Mouse (Mus musculus) inflammation-experienced regulatory T-cells, adult 6 months (primary cell): ENCODE data around the gene Comp. TPM values are rescaled to one million over a fixed set of nuclear protein-coding genes. Genes with fewer than 3 reads are reported as not detected.

ENCODE experiments used
- polyA plus RNA-seq, 3 experiments: library from polyadenylated mRNA; unstranded; fragments of 100-300 nt; shearing (Covaris generic); gene quantifications; one replicate each; pipeline ENCODE4 v1.2.1; 2017

Gene Comp
- polyA plus RNA-seq, 3 experiments from 2014 or later = 0.24 to 0.40 TPM; not detected in 1

Other genes with a start within 250 kb of the Comp start
- 10 to 100 TPM; 37.8 to 49.3 (median 40.1) TPM for gene Nr2c2ap, start 242.2 kb upstream of the Comp start, polyA plus RNA-seq
- gene Rfxank, start 234.4 kb upstream of the Comp start, polyA plus RNA-seq = 10 to 100 TPM; 36.6 to 71.1 (median 66.0) TPM
- gene Borcs8, start 234.1 kb upstream of the Comp start, polyA plus RNA-seq = 10 to 100 TPM; 83.2 to 86.8 (median 86.6) TPM
- 1 to 10 TPM in 1 of 3 experiments, under 1 TPM in 2; 0.29 to 2.2 (median 0.36) TPM for gene Mef2b, start 233.8 kb upstream of the Comp start, polyA plus RNA-seq
- gene Tmem161a, start 201.2 kb upstream of the Comp start, polyA plus RNA-seq = 10 to 100 TPM; 20.8 to 30.3 (median 23.3) TPM
- 10 to 100 TPM in 2 of 3 experiments, 1 to 10 TPM in 1; 5.1 to 15.7 (median 11.2) TPM for gene Slc25a42, start 161.3 kb upstream of the Comp start, polyA plus RNA-seq
- 10 to 100 TPM; 12.6 to 23.3 (median 20.8) TPM for gene Sugp2, start 139.3 kb upstream of the Comp start, polyA plus RNA-seq
- gene Armc6, start 139.1 kb upstream of the Comp start, polyA plus RNA-seq = 1 to 10 TPM; 6.0 to 9.0 (median 6.4) TPM
- gene Homer3, start 90.7 kb upstream of the Comp start, polyA plus RNA-seq = under 1 TPM in 2 of 3 experiments, not detected in 1; 0.39 to 0.81 TPM
- 10 to 100 TPM; 46.0 to 58.6 (median 51.4) TPM for gene Ddx49, start 71.1 kb upstream of the Comp start, polyA plus RNA-seq
- gene Cope, start 71.0 kb upstream of the Comp start, polyA plus RNA-seq = 100 to 1,000 TPM; 303 to 304 (median 304) TPM
- not detected for gene Cers1, start 57.8 kb upstream of the Comp start, polyA plus RNA-seq
- gene Gdf1, start 43.7 kb upstream of the Comp start, polyA plus RNA-seq = under 1 TPM in 2 of 3 experiments, not detected in 1; 0.41 to 0.55 TPM
- 10 to 100 TPM; 13.6 to 17.4 (median 14.2) TPM for gene Upf1, start 20.3 kb upstream of the Comp start, polyA plus RNA-seq
- gene Crtc1, start 66.0 kb downstream of the Comp start, polyA plus RNA-seq = 1 to 10 TPM; 5.0 to 8.7 (median 7.2) TPM
- gene Klhl26, start 103.4 kb downstream of the Comp start, polyA plus RNA-seq = 10 to 100 TPM in 1 of 3 experiments, 1 to 10 TPM in 2; 6.5 to 10.4 (median 8.8) TPM
- gene Tmem59l, start 113.8 kb downstream of the Comp start, polyA plus RNA-seq = under 1 TPM in 1 of 3 experiments, not detected in 2; 0.47 TPM
- not detected for gene Crlf1, start 119.6 kb downstream of the Comp start, polyA plus RNA-seq
- gene Rex1bd, start 133.2 kb downstream of the Comp start, polyA plus RNA-seq = 10 to 100 TPM; 67.7 to 85.1 (median 84.4) TPM
- 1,000 to 10,000 TPM; 2,608 to 4,221 (median 3,776) TPM for gene Uba52, start 137.2 kb downstream of the Comp start, polyA plus RNA-seq
- gene Fkbp8, start 154.2 kb downstream of the Comp start, polyA plus RNA-seq = 100 to 1,000 TPM; 133 to 156 (median 138) TPM
- gene Kxd1, start 154.4 kb downstream of the Comp start, polyA plus RNA-seq = 100 to 1,000 TPM; 138 to 187 (median 180) TPM
- 10 to 100 TPM; 30.5 to 37.0 (median 35.6) TPM for gene Ell, start 165.9 kb downstream of the Comp start, polyA plus RNA-seq
- gene Isyna1, start 220.8 kb downstream of the Comp start, polyA plus RNA-seq = 10 to 100 TPM; 27.6 to 32.6 (median 31.7) TPM
- 10 to 100 TPM in 2 of 3 experiments, 1 to 10 TPM in 1; 2.6 to 16.2 (median 14.7) TPM for gene Ssbp4, start 235.3 kb downstream of the Comp start, polyA plus RNA-seq
- gene Lrrc25, start 242.6 kb downstream of the Comp start, polyA plus RNA-seq = 1 to 10 TPM in 1 of 3 experiments, under 1 TPM in 2; 0.47 to 3.8 (median 0.71) TPM